Mouse (Mus musculus) cerebellum, postnatal 10 days (tissue): ENCODE results near the gene Stxbp5.

Source experiments
- DNase-seq, 2 experiments: peaks; one replicate each; pipeline ENCODE4 v3.0.0; 2021; ENCODE audit warnings: mixed read lengths in 2 of 2

The Stxbp5 gene

GRCm38 (mm10) chr10:9856792-9857191 lies 44.1 kb downstream of the Stxbp5 start:
- no peak for DNase-seq

DNA sequence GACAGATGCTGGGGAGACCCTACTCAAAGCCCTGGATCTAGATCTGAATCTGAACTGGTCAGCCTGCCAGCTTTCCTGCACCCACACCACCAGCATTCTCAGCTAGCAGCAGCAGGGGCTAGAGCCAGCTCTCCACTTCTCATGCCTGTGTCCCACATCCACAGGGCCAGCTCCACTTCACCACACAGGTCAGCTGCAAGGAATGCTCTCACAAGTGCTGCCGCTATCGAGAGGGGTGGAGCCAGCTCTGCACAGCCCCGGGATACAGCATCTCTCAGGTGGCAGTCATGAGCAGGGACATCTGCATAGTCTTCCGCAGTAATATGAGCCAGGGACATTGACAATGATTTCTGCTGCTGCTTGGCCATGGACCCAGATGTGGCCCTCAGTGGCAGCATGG lies 54.5 kb downstream of the Stxbp5 start:
- DNase-seq, result no peak

DNA sequence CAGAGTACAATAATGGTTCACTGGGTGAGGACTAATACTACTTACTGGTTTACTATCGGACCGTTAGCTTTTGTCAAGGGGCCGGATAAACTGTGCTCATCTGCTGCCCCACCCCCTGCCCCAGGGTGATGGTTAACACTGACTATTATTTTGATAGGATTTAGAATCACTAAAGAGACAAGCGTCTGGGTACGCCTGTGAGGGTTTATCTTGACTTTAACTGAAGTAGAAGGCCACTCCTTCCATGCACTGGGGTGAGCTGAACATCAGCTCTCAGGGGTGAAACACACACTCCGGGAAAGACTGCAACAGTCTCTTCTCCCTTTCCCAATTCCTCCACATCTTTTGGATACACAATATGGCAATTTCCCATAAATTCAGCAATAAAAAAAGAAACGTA lies 61.5 kb downstream of the Stxbp5 start:
- DNase-seq, result no peak

- no peak for DNase-seq
Observed at GRCm38 (mm10) chr10:9834986-9835385, 65.9 kb downstream of the Stxbp5 start.

DNA sequence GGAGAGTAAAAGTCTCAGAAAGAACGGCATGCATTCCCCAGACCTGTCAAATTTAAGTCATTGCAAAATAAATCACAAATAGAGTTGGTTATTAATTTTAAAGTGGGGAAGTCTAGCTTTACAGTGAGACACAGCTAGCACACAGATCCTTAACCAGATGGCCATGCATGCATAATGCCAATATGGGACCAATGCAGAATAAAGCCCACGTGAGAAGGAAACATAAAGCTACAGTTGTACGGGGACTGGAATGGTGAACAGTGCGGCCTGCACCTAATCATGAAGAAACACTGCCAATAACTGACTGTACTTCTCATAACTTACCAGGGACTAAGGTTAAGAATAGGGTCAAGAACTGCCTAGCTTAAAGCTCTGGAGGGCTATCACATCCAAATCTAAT lies 67.9 kb downstream of the Stxbp5 start:
- no peak for DNase-seq

GRCm38 (mm10) chr10:9829744-9830143 lies 71.1 kb downstream of the Stxbp5 start:
- DNase-seq, result no peak

GRCm38 (mm10) chr10:9821299-9821698 lies 79.6 kb downstream of the Stxbp5 start:
- DNase-seq, result peak; percentile 40 to 46

DNA sequence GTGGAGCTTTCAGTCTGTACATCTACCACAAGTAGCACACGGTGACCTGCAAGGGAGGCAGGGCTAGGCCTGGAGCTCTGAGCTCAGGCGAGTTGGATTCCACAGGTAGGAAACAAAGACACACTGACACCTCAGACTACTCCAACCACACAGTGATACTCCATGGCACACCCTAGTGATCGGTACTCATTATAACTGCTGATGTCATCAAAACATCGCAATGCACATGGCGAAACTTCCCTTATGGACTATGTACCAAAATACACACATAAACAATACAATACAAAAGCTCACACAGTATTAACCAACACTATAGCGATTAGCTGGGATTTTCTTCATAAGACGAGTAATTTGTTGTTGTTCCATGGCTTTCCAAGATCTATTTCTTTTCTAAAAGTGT lies 82.3 kb downstream of the Stxbp5 start:
- no peak for DNase-seq

DNA sequence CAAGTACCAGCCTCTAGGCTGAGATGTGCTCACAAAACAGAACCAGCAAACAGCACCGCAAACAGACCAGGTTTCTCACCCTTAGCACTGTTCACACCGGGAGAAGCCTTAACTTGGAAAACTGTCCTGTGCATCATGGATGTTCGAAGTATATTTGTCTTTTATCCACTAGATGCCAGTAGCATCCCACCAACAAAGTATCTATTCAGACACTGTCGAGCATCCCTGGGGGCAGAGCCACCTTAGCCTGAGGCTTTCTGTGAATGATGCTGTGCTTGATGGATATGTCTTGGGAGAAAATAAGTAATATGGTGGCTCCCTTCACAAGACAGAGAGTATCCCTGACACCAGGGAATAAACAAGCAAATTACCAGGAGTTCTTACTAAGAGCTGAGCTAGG lies 87.0 kb downstream of the Stxbp5 start:
- DNase-seq, result peak; percentile 66 to 67

GRCm38 (mm10) chr10:9807596-9807995 lies 93.3 kb downstream of the Stxbp5 start:
- no peak for DNase-seq

DNA sequence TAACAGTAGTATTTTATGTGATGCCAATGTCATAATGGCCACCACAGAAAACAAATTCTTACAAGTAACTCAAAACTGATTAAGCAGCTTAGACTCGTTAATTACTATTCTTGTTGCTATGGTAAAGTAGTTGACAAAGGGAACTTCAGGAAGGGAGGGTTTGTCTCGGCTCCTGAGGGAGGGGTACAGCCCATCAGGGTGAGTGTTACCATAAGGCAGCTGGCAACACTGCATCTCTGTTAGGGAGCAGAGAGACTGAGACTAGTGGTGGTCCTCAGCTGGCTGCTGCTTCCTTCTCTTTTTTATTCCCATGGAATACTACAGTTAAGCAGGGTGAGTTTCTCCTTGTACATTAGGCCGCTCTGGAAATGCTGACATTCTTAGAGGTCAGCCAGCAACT lies 95.5 kb downstream of the Stxbp5 start:
- no peak for DNase-seq

DNA sequence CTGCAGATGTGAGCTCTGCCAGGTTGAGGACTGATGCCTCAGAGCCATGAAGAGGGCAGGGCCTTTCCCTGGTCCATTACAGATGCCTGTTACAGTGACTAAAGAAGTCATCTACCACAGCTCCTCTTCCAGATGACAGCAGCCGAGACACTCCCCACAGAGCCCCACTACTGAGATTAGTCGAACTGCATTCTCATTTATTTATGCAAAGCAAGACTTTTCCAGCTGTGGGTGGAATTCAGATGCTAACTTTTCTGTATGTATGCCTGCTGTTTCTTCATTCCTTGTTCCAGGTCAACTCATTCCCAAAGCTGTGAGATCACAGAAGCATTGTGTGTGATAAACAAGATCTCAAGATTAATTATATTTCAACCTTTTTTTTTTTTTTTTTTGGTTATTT lies 97.8 kb downstream of the Stxbp5 start:
- no peak for DNase-seq

- DNase-seq, result no peak
Observed at GRCm38 (mm10) chr10:9801571-9801970, 99.3 kb downstream of the Stxbp5 start.

DNA sequence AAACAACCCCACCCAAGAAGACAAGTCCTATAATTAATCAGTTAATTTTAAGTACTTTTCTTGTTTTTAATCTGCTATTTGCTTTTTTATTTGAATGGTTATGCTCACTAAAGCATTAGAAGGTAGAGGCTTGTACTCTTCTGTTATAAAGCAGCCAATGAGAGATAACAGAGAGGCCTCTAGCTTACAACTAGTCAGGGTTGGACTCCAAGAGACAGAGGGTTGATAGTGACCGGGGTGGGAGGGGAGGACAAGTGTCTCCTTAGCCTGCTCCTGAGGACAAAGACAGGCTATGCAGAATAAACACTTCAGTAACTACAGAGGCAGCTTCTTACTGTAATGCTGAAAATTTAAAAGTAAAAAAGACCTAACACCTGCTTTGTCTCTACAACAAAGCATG lies 101.8 kb downstream of the Stxbp5 start:
- DNase-seq, result no peak

- no peak for DNase-seq
Observed at GRCm38 (mm10) chr10:9796429-9796828, 104.5 kb downstream of the Stxbp5 start.

DNA sequence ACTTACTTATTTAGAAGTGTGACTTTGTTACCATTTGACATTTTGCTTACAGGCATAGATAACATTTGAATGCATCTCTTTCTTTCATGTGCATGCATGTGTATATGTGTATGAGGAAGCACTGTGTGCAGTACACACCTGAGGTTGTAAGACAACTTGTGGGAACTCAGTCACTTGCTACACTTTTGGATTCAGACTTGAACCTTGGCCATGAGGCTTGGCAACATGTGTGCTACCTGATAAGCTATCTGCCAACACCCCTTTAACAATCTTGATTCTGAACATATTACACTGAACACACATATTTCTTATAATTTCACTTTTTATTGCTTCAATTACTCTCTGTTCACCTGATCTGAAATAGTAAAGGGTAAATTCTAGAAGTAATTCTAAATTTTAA lies 106.5 kb downstream of the Stxbp5 start:
- no peak for DNase-seq

DNA sequence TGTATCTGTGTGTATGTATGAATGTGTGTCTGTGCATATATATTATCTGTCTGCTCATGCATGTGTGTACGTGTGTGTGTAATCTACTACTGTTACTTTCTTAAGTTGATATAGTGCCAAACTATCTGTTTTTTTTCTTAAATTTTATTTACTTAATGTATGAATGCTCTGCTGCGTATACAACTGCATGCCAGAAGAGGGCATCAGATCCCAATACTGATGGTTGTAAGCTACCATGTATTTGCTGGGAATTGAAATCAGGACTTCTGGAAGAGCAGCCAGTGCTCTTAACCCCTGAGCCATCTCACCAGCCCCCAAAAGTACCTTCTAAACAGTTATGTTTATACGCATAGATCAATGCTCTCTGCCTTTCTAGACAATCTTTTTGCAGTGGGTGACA lies 109.9 kb downstream of the Stxbp5 start:
- no peak for DNase-seq

DNA sequence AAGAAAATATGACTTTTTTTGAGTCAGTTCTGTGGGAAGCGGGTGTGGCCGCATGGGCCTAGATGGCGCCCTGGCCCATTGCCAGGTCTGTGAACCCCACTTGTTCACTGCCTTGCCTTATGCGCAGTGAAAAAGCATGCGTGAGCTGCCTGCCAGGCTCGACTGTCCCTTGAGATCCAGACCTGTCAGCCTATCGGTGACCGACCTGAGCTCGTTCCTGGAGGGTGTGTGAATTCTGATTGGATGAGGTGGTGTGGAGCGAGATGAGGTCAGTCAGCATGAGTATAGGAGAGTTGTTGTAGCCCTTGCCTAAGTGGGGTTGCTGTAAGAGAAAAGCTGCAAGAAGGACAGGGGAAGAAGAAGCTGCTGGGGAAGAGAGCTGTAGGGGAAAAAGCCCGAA lies 114.4 kb downstream of the Stxbp5 start:
- DNase-seq, result no peak

DNA sequence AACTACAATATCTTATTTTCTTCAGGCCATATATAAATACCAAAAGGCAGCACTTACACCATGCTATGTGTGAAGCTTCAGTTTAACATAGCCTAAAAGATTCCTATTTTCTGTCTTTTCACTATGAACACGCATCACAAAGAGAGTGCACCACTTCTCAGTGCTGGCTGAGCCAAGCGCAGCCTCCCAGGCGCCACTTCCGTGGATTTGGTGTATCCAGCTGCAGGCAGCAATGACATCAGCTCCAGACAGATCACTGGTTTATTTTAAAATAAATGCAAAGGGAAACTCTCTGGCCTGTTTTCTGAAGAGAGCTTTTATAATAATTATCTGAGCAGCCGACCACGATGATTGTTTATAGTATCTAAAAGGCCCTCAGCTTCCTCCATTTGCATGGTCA lies 115.2 kb downstream of the Stxbp5 start:
- DNase-seq, result no peak

DNA sequence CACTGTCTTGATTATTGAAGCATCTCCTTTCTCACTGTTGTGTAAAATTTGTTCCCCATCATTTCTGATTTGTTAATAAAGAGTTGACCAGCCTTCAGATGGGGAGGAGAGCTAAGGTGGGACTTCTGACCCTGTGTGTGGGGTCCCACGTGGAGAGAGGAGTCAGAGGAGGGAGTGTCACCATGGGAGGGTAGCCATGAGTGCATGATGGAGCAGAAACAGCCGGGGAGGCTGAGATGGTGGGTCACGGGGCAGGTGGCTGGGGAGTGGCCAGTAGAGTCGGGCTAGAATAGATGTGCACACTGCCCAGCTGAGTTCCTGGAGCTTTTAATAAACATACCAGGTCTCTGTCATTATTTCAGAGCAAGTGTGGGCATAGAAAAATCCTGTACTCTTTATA lies 121.0 kb downstream of the Stxbp5 start:
- no peak for DNase-seq

DNA sequence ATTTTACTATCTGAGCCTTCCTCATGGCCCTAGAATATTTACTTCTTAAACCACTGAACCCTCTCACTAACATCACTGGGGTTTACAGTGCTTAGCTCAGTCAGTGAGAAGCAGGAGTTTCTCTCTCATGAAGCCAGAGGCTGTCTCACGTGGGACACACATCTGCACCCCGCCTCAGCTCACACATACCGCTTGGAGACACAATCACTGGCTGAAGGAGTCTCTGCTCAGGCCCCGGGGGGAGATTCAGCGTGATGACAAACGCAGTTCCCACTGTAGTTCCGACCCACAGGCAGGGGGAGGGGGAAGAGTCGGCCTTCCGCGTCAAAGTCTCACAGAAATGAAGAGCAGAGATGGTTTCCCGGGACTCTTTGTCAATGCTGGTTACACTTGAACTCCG lies 130.6 kb downstream of the Stxbp5 start:
- no peak for DNase-seq

- no peak for DNase-seq
Observed at GRCm38 (mm10) chr10:9763831-9764230, 137.0 kb downstream of the Stxbp5 start.

DNA sequence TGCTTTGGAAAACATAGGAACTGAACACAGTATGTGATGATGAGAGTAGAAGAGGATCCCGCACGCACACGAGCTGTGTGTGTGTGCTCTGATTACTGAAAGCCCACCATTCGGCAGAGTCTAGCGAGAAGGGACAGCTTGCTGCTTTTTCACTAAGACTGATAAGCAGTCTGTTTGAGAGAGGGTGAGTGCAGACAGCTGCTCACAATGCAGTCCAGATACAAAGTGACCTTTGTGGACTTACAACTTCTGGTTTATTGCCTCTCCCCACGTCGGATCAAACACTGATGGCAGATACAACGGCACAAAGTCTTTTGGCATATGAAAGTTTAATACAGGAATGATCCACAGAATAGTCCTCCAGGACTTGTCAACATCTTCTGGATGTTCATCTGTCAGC lies 140.6 kb downstream of the Stxbp5 start:
- DNase-seq, result no peak

GRCm38 (mm10) chr10:9756546-9756945 lies 144.3 kb downstream of the Stxbp5 start:
- no peak for DNase-seq

- peak; percentile 86 to 89 for DNase-seq
Observed at GRCm38 (mm10) chr10:9754893-9755541, 145.9 kb downstream of the Stxbp5 start.

GRCm38 (mm10) chr10:9733861-9734260 lies 167.0 kb downstream of the Stxbp5 start:
- DNase-seq, result no peak
